Mouse (Mus musculus) cerebellum, postnatal 10 days (tissue): ENCODE results near the gene Gm10112.

Experiments
- DNase-seq, 2 experiments: peaks; one replicate each; pipeline ENCODE4 v3.0.0; 2021; ENCODE audit warnings: mixed read lengths in 2 of 2

Gm10112 gene

GRCm38 (mm10) chrX:111168040-111168439 is at the start of gene Gm10112:
TSS of gene Gm10112 (plus strand) at chrX:111168340.
- DNase-seq = no peak

- no peak for DNase-seq
These were observed 21.4 kb downstream of the Gm10112 start for GRCm38 (mm10) chrX:111189574-111189973.

- peak; percentile 17 to 32 for DNase-seq
These were observed 28.2 kb downstream of the Gm10112 start for GRCm38 (mm10) chrX:111196376-111196775.

- DNase-seq = peak; percentile 65 to 75
These were observed 42.1 kb downstream of the Gm10112 start for GRCm38 (mm10) chrX:111210225-111210624.
